Mouse (Mus musculus): ENCODE data around the gene Kcnh5. TPM values are rescaled to one million over a fixed set of nuclear protein-coding genes. Genes with fewer than 3 reads are reported as not detected.

Gene Kcnh5
- polyA plus RNA-seq, 1 experiment from 2014 or later, result 0.18 TPM

- DNase-seq (ENCODE audit: low spot score) (no peak), ATAC-seq (replicated peaks; ENCODE audit: low FRiP score, low read depth) (no peak)
- no peak overlapping the region for H3K4me2 ChIP-seq (ENCODE audit: low read length)
- TF ChIP-seq CTCF (IDR thresholded peaks at IDR 0.05; ENCODE audit: low read depth), result no peak
- no peak overlapping the region for H3K9ac ChIP-seq (ENCODE audit: low read depth, low read length)
- H3K4me1 ChIP-seq (replicated peaks; ENCODE audit: insufficient read depth, low read length), result no peaks in the 10 kb centered on the region
- H3K27me3 ChIP-seq (ENCODE audit: insufficient read depth, low read length), result no peaks in the 10 kb centered on the region
- H3K27ac ChIP-seq, result no peak overlapping the region
- no peak overlapping the region for H3K4me3 ChIP-seq (replicated peaks; ENCODE audit: low read depth, low read length)
- no peaks in the 10 kb centered on the region for H3K9me3 ChIP-seq (replicated peaks; ENCODE audit: low read length)
- H3K36me3 ChIP-seq (ENCODE audit: insufficient read depth, low read length), result no peaks in the 10 kb centered on the region
These were observed 276.4 kb downstream of the Kcnh5 start for GRCm38 (mm10) chr12:74900777-74901176.

- DNase-seq (ENCODE audit: low spot score), result no peak
- Histone ChIP-seq H3K9me3 (replicated peaks; ENCODE audit: low read length) (no peaks in the 10 kb centered on the region), H3K4me3 (replicated peaks; ENCODE audit: low read depth, low read length) (no peak overlapping the region), H3K4me1 (replicated peaks; ENCODE audit: insufficient read depth, low read length) (no peaks in the 10 kb centered on the region), H3K4me2 (ENCODE audit: low read length) (no peak overlapping the region), H3K36me3 (ENCODE audit: insufficient read depth, low read length) (no peaks in the 10 kb centered on the region), H3K9ac (ENCODE audit: low read depth, low read length) (no peak overlapping the region), H3K27me3 (ENCODE audit: insufficient read depth, low read length) (no peaks in the 10 kb centered on the region), H3K27ac (no peak overlapping the region)
- WGBS, result 93% methylated on average over 4 of the region's 4 CpGs
- no peak for ATAC-seq (replicated peaks; ENCODE audit: low FRiP score, low read depth)
- no peak for TF ChIP-seq CTCF (IDR thresholded peaks at IDR 0.05; ENCODE audit: low read depth)
These were observed 278.1 kb downstream of the Kcnh5 start for GRCm38 (mm10) chr12:74899055-74899454.

- WGBS, result 83% methylated on average over 9 of the region's 9 CpGs
These were observed 278.9 kb downstream of the Kcnh5 start for GRCm38 (mm10) chr12:74898211-74898610.

GRCm38 (mm10) chr12:74894870-74895423 lies 282.2 kb downstream of the Kcnh5 start:
- ATAC-seq (replicated peaks; ENCODE audit: low FRiP score, low read depth), result no peak
- DNase-seq (ENCODE audit: low spot score), result no peak
- H3K4me3 ChIP-seq (replicated peaks; ENCODE audit: low read depth, low read length), result no peak overlapping the region
- 70% methylated on average over 11 of the region's 11 CpGs for WGBS
- no peaks in the 10 kb centered on the region for H3K27me3 ChIP-seq (ENCODE audit: insufficient read depth, low read length)
- no peak overlapping the region for H3K27ac ChIP-seq
- H3K9ac ChIP-seq (ENCODE audit: low read depth, low read length), result no peak overlapping the region
- H3K36me3 ChIP-seq (ENCODE audit: insufficient read depth, low read length), result no peaks in the 10 kb centered on the region
- H3K4me2 ChIP-seq (ENCODE audit: low read length), result no peak overlapping the region
- no peaks in the 10 kb centered on the region for H3K9me3 ChIP-seq (replicated peaks; ENCODE audit: low read length)
- no peak for TF ChIP-seq CTCF (IDR thresholded peaks at IDR 0.05; ENCODE audit: low read depth)
- no peaks in the 10 kb centered on the region for H3K4me1 ChIP-seq (replicated peaks; ENCODE audit: insufficient read depth, low read length)

More at GRCm38 (mm10) chr12:74898211-74898610, 278.9 kb downstream of the Kcnh5 start:
- Histone ChIP-seq H3K4me1 (replicated peaks; ENCODE audit: insufficient read depth, low read length) (no peaks in the 10 kb centered on the region), H3K4me2 (ENCODE audit: low read length) (no peak overlapping the region), H3K9ac (ENCODE audit: low read depth, low read length) (no peak overlapping the region), H3K27me3 (ENCODE audit: insufficient read depth, low read length) (no peaks in the 10 kb centered on the region), H3K36me3 (ENCODE audit: insufficient read depth, low read length) (no peaks in the 10 kb centered on the region), H3K4me3 (replicated peaks; ENCODE audit: low read depth, low read length) (no peak overlapping the region), H3K9me3 (replicated peaks; ENCODE audit: low read length) (no peaks in the 10 kb centered on the region), H3K27ac (no peak overlapping the region)
- no peak for ATAC-seq (replicated peaks; ENCODE audit: low FRiP score, low read depth)
- no peak for TF ChIP-seq CTCF (IDR thresholded peaks at IDR 0.05; ENCODE audit: low read depth)
- DNase-seq (ENCODE audit: low spot score), result no peak

GRCm38 (mm10) chr12:74889419-74889818 lies 287.7 kb downstream of the Kcnh5 start:
- no peaks in the 10 kb centered on the region for H3K9me3 ChIP-seq (replicated peaks; ENCODE audit: low read length)
- H3K27me3 ChIP-seq (ENCODE audit: insufficient read depth, low read length), result no peaks in the 10 kb centered on the region
- DNase-seq (ENCODE audit: low spot score) (no peak), ATAC-seq (replicated peaks; ENCODE audit: low FRiP score, low read depth) (no peak)
- H3K27ac ChIP-seq, result no peak overlapping the region
- TF ChIP-seq CTCF (IDR thresholded peaks at IDR 0.05; ENCODE audit: low read depth), result no peak
- H3K4me3 ChIP-seq (replicated peaks; ENCODE audit: low read depth, low read length), result no peak overlapping the region
- no peaks in the 10 kb centered on the region for H3K36me3 ChIP-seq (ENCODE audit: insufficient read depth, low read length)
- 59% methylated on average over 3 of the region's 3 CpGs for WGBS
- H3K4me1 ChIP-seq (replicated peaks; ENCODE audit: insufficient read depth, low read length), result no peaks in the 10 kb centered on the region
- H3K9ac ChIP-seq (ENCODE audit: low read depth, low read length), result no peak overlapping the region
- no peak overlapping the region for H3K4me2 ChIP-seq (ENCODE audit: low read length)

GRCm38 (mm10) chr12:74887064-74887463 lies 290.1 kb downstream of the Kcnh5 start:
- 69% methylated on average over 1 of the region's 1 CpGs for WGBS
- ATAC-seq (replicated peaks; ENCODE audit: low FRiP score, low read depth), result no peak
- TF ChIP-seq CTCF (IDR thresholded peaks at IDR 0.05; ENCODE audit: low read depth), result no peak
- Histone ChIP-seq H3K4me1 (replicated peaks; ENCODE audit: insufficient read depth, low read length) (no peaks in the 10 kb centered on the region), H3K4me3 (replicated peaks; ENCODE audit: low read depth, low read length) (no peak overlapping the region), H3K27ac (no peak overlapping the region), H3K9ac (ENCODE audit: low read depth, low read length) (no peak overlapping the region), H3K36me3 (ENCODE audit: insufficient read depth, low read length) (no peaks in the 10 kb centered on the region), H3K27me3 (ENCODE audit: insufficient read depth, low read length) (no peaks in the 10 kb centered on the region), H3K4me2 (ENCODE audit: low read length) (no peak overlapping the region), H3K9me3 (replicated peaks; ENCODE audit: low read length) (no peaks in the 10 kb centered on the region)
- no peak for DNase-seq (ENCODE audit: low spot score)

GRCm38 (mm10) chr12:74881344-74881743 lies 295.8 kb downstream of the Kcnh5 start:
- Histone ChIP-seq H3K36me3 (ENCODE audit: insufficient read depth, low read length) (no peaks in the 10 kb centered on the region), H3K9me3 (replicated peaks; ENCODE audit: low read length) (no peaks in the 10 kb centered on the region), H3K27ac (no peak overlapping the region), H3K4me1 (replicated peaks; ENCODE audit: insufficient read depth, low read length) (no peaks in the 10 kb centered on the region), H3K9ac (ENCODE audit: low read depth, low read length) (no peak overlapping the region), H3K27me3 (ENCODE audit: insufficient read depth, low read length) (no peaks in the 10 kb centered on the region), H3K4me2 (ENCODE audit: low read length) (no peak overlapping the region), H3K4me3 (replicated peaks; ENCODE audit: low read depth, low read length) (no peak overlapping the region)
- TF ChIP-seq CTCF (IDR thresholded peaks at IDR 0.05; ENCODE audit: low read depth), result no peak
- DNase-seq (ENCODE audit: low spot score), result no peak
- ATAC-seq (replicated peaks; ENCODE audit: low FRiP score, low read depth), result no peak
- 89% methylated on average over 6 of the region's 6 CpGs for WGBS

Measured in kidney, postnatal 0 days (tissue).